Mouse (Mus musculus) mesoderm, embryonic 11.5 days (tissue): ENCODE measurements around the gene Slc29a2.

ENCODE experiments used
- DNase-seq: peaks from one replicate; pipeline ENCODE4 v3.0.0-alpha.2; 2012; ENCODE audit warnings: low read depth, low spot score

Slc29a2 gene

GRCm38 (mm10) chr19:5032686-5033085 is 9.0 kb downstream of the Slc29a2 start:
- DNase-seq, result no peak

- DNase-seq, result no peak
Observed at GRCm38 (mm10) chr19:5036577-5036976, 12.9 kb downstream of the Slc29a2 start.

GRCm38 (mm10) chr19:5037678-5038571 is 14.3 kb downstream of the Slc29a2 start:
- peak; percentile 91 for DNase-seq

- peak; percentile 95 for DNase-seq
Observed at GRCm38 (mm10) chr19:5038709-5039156, 15.1 kb downstream of the Slc29a2 start, which contains the start of the genes B4gat1 and AC124502.3. Gene B4gat1, plus strand, starts transcription at chr19:5038826. Gene AC124502.3, plus strand, starts transcription at chr19:5038891.

DNA sequence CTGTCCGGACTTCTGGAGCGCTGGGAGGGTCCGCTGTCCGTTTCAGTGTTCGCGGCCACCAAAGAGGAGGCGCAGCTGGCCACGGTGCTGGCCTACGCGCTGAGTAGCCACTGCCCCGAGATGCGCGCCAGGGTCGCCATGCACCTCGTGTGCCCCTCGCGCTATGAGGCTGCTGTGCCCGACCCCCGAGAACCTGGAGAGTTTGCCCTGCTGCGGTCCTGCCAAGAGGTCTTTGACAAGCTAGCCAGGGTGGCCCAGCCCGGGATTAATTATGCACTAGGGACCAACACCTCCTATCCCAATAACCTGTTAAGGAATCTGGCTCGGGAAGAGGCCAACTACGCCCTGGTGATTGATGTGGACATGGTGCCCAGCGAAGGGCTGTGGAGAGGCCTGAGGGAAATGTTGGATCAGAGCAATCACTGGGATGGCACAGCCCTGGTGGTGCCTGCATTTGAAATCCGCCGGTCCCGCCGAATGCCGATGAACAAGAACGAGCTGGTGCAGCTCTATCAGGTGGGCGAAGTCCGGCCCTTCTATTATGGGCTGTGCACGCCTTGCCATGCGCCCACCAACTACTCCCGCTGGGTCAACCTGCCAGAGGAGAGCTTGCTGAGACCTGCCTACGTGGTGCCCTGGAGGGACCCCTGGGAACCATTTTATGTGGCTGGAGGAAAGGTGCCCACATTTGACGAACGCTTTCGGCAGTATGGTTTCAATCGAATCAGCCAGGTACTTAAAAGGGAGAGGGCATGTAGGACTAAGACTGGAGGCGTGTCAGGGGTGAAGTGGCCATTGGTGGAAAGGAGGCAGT is 15.8 kb downstream of the Slc29a2 start:
- no peak for DNase-seq

DNA sequence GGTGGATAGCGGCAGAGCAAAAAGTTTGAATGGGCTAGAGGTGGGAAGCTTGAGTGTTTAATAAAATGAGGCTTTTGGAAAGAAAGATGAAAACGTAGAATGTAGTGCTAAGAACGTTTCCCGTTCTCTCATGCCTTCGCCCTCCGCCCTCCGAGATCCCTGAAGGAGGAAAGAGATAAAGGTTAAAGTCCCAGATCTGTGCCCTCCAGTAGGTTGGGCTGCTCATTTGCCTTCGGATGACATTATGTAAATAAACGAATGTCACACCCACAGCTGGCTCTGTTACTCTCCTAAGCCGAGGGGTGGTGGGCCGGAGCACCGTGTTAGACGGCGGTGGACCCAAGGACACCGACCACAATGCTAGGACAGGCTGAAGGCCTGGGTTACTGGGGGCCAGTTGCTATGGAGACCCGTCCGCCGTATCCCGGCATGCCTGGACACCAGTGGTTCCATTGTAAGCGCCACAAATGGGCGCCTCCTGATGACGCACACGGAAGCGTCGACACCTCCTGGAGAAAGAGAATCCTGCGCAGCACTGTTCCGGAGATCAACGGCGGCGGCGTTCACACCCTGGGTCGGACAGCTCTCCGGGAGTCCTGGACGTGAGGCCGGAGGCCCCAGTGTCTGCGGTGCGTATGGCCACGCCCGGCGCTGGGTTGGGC is 17.3 kb downstream of the Slc29a2 start, which contains the start of gene Brms1:
TSS of gene Brms1 (plus strand) at position 493 of the 662 bp plus-strand sequence.
- peak; percentile 96 for DNase-seq

- DNase-seq, result no peak
Observed at GRCm38 (mm10) chr19:5041588-5041987, 17.9 kb downstream of the Slc29a2 start.

DNA sequence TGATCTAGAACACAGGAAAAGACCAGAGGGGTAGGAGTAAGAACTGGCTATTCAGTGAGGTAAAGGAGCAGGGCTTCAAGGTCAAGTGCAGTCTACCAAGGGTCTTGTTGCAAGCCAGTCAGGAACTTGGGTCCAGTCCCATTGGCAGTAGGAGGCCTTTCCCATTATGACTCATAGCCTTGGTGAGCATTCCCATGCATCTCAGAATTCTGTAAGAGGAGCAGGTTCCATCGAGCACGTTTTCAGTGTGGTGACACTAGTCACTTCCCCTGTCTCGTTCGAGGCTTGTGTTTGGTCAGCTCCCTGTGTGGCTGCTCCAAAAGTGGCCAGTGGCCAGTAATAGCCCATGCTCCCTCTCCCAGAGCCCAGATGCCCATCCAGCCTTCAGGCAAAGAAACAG is 21.9 kb downstream of the Slc29a2 start:
- no peak for DNase-seq

GRCm38 (mm10) chr19:5048138-5049056 is 24.7 kb downstream of the Slc29a2 start:
- DNase-seq, result no peak

GRCm38 (mm10) chr19:5049325-5049724 is 25.7 kb downstream of the Slc29a2 start:
- DNase-seq, result no peak

GRCm38 (mm10) chr19:5050047-5050905 is 26.6 kb downstream of the Slc29a2 start, which contains the start of gene Rin1:
Gene Rin1, plus strand, starts transcription at chr19:5050481.
- DNase-seq, result no peak

DNA sequence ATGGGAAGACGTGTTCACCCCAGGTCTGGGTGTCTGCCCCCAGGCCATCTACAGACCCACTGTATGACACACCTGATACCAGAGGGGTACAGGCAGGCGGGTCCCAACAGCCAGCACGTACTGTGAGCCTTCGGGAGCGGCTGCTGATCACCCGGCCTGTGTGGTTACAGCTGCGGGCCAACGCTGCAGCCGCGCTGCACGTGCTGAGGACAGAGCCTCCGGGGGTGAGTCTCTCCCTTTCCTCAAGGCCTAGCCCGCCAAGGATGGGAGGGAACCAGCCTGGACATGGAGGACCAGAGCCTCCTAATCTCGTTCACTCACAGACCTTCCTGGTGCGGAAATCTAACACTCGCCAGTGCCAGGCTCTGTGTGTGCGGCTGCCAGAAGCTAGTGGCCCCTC is 27.4 kb downstream of the Slc29a2 start:
- DNase-seq, result no peak

GRCm38 (mm10) chr19:5051515-5051914 is 27.9 kb downstream of the Slc29a2 start:
- no peak for DNase-seq

GRCm38 (mm10) chr19:5052166-5052822 is 28.6 kb downstream of the Slc29a2 start:
- no peak for DNase-seq

DNA sequence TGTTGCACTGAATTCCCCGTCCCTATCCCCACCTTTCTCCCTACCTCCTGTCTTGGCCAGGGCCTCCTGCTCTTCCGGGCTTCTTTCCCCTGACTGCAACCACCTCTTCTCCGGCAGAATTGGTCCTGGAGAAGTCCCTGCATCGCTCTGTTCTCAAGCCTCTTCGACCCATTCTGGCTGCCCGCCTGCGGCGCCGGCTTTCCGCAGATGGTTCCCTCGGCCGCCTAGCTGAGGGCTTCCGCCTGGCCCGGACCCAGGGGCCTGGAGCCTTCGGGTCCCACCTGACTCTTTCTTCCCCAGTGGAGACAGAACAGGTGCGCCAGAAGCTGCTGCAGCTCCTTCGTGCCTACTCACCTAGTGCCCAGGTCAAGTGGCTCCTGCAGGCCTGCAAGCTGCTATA is 29.2 kb downstream of the Slc29a2 start:
- DNase-seq, result no peak

- DNase-seq, result no peak
Observed at GRCm38 (mm10) chr19:5053909-5054308, 30.2 kb downstream of the Slc29a2 start.

- DNase-seq, result peak; percentile 81
Observed at GRCm38 (mm10) chr19:5056251-5056650, 32.6 kb downstream of the Slc29a2 start.

DNA sequence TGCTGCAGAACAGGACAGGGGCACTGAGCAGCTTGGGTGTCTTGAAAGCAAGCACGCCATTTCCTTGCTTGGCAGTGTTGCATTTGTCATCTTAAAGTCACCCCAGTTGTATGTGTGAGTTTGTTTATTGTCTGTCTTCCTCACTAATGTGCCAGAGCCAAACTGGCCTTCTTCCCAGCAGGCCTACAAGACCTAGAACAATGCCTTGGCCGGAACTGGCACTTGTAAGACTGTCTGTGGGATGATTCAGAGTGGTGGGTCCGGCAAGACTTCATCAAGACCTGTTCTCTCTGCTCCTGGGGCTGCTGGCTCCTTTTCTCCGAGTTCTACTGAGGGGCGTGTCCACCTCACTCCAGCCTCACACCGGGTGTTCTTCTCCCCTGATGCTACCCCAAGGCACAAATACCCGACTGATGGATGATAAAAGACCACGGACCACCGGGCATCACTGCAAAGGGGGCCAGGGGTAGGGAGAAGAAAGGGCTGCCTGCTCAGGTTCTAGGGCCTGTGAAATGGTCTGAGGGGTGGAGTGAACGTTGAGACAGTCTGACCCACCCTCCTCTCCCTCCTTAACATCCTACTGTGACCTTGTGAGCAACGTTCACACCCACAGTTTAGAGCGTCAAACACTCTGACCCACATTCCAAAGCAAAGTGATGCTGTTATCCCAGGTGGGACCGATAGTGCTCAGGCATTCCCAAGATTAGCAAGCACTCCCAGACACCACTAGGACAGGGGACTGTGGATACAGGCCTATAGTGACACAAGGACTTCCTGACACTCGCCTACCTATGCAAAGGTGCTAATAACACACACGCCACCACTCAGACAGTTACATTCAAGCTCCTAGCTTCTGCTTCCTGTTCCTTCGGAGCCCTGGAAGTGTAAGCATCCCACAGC is 34.5 kb downstream of the Slc29a2 start:
- no peak for DNase-seq
